24 mouse cellular contexts compared by ENCODE assay signal in genomic region chr5:136551571-136551970, GRCm38 (mm10). TPM values are rescaled to one million over a fixed set of nuclear protein-coding genes. Genes with fewer than 3 reads are reported as not detected.
DNase-seq lines count a peak whose midpoint lies in the region; ATAC-seq lines count a peak whose summit lies in the region.
"Had no signal": no experiment of that assay in that cellular context is flagged by ENCODE, and none has a peak within 500 bp of the region (broad histone marks: within the 10 kb centered on the region; RNA-seq: fewer than 3 reads in every experiment).

No protein-coding gene starts in this region.

- H3K9me3 ChIP-seq in heart, embryonic 10.5 days = no peaks in the 10 kb centered on the region
- H3K9me3 ChIP-seq in heart, embryonic 16.5 days (replicated peaks; ENCODE audit: control insufficient read depth, low read length) = no peaks in the 10 kb centered on the region
- H3K9me3 ChIP-seq: forebrain, embryonic 13.5 days; lung, embryonic 15.5 days; megakaryocyte, embryonic 14.5 days; midbrain, embryonic 12.5 days; neural tube, embryonic 13.5 days had no signal

- H3K36me3 ChIP-seq in heart, embryonic 10.5 days = 0 out of 2 replicates have a peak, but pooled peaks cover under 1% of the 10 kb centered on the region
- H3K36me3 ChIP-seq in heart, embryonic 16.5 days (ENCODE audit: control insufficient read depth, insufficient read depth) = no peaks in the 10 kb centered on the region
- H3K36me3 ChIP-seq: lung, embryonic 15.5 days; midbrain, embryonic 12.5 days; neural tube, embryonic 13.5 days had no signal

- WGBS in heart, embryonic 10.5 days = 45% methylated on average over 6 of the region's 6 CpGs
- WGBS in heart, embryonic 16.5 days = 45% methylated on average over 6 of the region's 6 CpGs

- 0 out of 2 replicates have a peak overlapping the region, but pooled peaks have one; percentile 8 for H3K9ac ChIP-seq in heart, embryonic 16.5 days (ENCODE audit: low read length)
- H3K9ac ChIP-seq: forebrain, embryonic 13.5 days; liver, embryonic 14.5 days; lung, embryonic 15.5 days; midbrain, embryonic 12.5 days had no signal

- intact Hi-C loops in heart, postnatal 25 days (cut with DNase I) = no loop called here

- peaks cover 62% of the 10 kb centered on the region for H3K4me1 ChIP-seq in heart, embryonic 10.5 days
- peaks cover 62% of the 10 kb centered on the region for H3K4me1 ChIP-seq in heart, embryonic 16.5 days (ENCODE audit: control insufficient read depth, insufficient read depth, low read length)

- no peak for DNase-seq in heart, embryonic 10.5 days (ENCODE audit: low spot score)
- no peak for DNase-seq in heart, adult 8-10 months (ENCODE audit: low spot score)
- DNase-seq in heart, postnatal 25 days (ENCODE audit: low spot score) = no peak
- peak; percentile 62 for DNase-seq in lung, postnatal 10 days
- no peak for DNase-seq in cerebellum, adult 11 months
- DNase-seq in layer of hippocampus, adult 8-10 months (ENCODE audit: low spot score in 2 of 2) = no peak
- DNase-seq: adrenal gland, adult 8-10 months; cerebellum, adult 8-10 months; cerebellum, postnatal 25 days; gastrocnemius, postnatal 10 days; kidney, adult 2 months; layer of hippocampus, adult 9-11 months; liver; thymus, postnatal 14 days had no signal

- H3K27me3 ChIP-seq in heart, embryonic 10.5 days (ENCODE audit: insufficient read depth, poor library complexity, severe bottlenecking) = no peaks in the 10 kb centered on the region
- H3K27me3 ChIP-seq in heart, embryonic 16.5 days (ENCODE audit: control insufficient read depth, insufficient read depth, low read length) = no peaks in the 10 kb centered on the region
- H3K27me3 ChIP-seq: CH12.LX; forebrain, embryonic 13.5 days; lung, embryonic 15.5 days; megakaryocyte, embryonic 14.5 days; midbrain, embryonic 12.5 days; neural tube, embryonic 13.5 days had no signal

- ATAC-seq in heart, embryonic 16.5 days (replicated peaks; ENCODE audit: extremely low read depth, insufficient read depth, low FRiP score) = no peak
- ATAC-seq: activated CD4-positive, CD25-positive, alpha-beta regulatory T cell, adult 4 months; forebrain, embryonic 13.5 days; hindbrain, embryonic 16.5 days had no signal

- H3K4me3 ChIP-seq in heart, embryonic 10.5 days = no peak overlapping the region
- no peak overlapping the region for H3K4me3 ChIP-seq in heart, embryonic 16.5 days (ENCODE audit: low read length)
- H3K4me3 ChIP-seq: forebrain, embryonic 13.5 days; lung, embryonic 15.5 days; megakaryocyte, embryonic 14.5 days; midbrain, embryonic 12.5 days; neural tube, embryonic 13.5 days had no signal

- H3K27ac ChIP-seq in heart, embryonic 10.5 days = peak overlapping the region; percentile 29; the same call in 1 of the 2 replicates
- H3K27ac ChIP-seq in heart, embryonic 16.5 days (ENCODE audit: low read length) = peak overlapping the region; percentile 56
- H3K27ac ChIP-seq: forebrain, embryonic 13.5 days; liver, embryonic 14.5 days; lung, embryonic 15.5 days; midbrain, embryonic 12.5 days; neural tube, embryonic 13.5 days had no signal

- H3K4me2 ChIP-seq in heart, embryonic 16.5 days (ENCODE audit: low read depth, low read length) = no peak overlapping the region
- H3K4me2 ChIP-seq: forebrain, embryonic 13.5 days; lung, embryonic 15.5 days; midbrain, embryonic 12.5 days; neural tube, embryonic 13.5 days had no signal

RNA-seq across cellular contexts. Expression of gene Cux1, which starts 15.7 kb away (rescaled TPM):
- 60.8 and 65.8 TPM in 2 replicates for polyA plus RNA-seq in heart, embryonic 10.5 days (2016; fragmentation: Nextera tagmentation; extraction: Ambion mirVana)
- 100 to 1,000 TPM in 1 of 4 experiments, 10 to 100 TPM in 3; 79.3 to 102 (median 88.5) TPM for total RNA-seq in heart, adult 8-10 months (2022)
- polyA plus RNA-seq in heart, embryonic 16.5 days (2015; fragmentation: Nextera tagmentation; extraction: Ambion mirVana) = 87.6 and 89.0 TPM in 2 replicates
- total RNA-seq in heart, postnatal 25 days (2021) = 100 to 1,000 TPM in 1 of 2 experiments, 10 to 100 TPM in 1; 99.9 to 105 TPM
- total RNA-seq in layer of hippocampus, adult 8-10 months (2022) = 10 to 100 TPM; 37.3 to 53.2 (median 46.7) TPM
